Mouse (Mus musculus) T-helper 1 cell (primary cell): ENCODE measurements at regions not wholly inside any gene's neighbourhood (a gene's known extent, or its start where the extent isn't known, plus 50 kb on each side); places are given as distances from the start of the nearest gene placed in this dataset.

Experiments used
- in situ Hi-C: fragments of 300-600 bp; cut with MboI, MseI; formaldehyde crosslinking; loops from one replicate; pipeline ENCODE4 v1.15.1; 2025; ENCODE audit warnings: high pct_unique_total_duplicates

DNA sequence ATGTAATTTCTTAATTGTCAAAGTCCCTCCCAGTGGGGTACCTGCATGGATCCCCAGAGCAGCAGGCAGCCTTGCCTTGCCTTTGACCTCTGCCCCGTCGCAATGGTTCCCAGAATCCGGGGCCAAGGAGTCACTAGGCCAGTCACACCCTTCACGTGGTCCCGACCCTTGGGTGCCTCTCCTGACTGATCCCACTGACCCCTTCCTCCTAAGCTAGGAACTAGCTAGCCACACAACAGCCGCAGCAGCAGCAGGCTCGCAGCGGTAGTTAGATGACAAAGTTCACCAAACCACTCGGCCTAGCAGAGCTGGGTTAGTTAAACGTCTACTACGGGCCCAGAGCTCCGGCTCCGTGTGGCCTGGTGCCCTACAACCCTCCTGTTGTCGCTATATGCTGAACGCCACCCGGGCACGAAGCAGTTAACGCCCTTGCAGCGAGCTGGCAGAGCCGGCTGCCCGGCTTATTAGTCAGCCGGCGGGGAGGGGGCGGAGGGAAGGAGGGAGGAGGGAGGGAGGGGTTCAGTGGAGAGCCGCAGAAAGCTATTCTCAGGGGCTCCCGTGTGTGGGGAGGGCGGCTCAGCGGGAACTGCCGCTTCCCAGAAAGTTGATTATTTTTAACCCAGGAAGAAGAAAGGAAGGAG, 84.6 kb downstream of the 1700001O22Rik start:
- in situ Hi-C loops, result no loop called here

DNA sequence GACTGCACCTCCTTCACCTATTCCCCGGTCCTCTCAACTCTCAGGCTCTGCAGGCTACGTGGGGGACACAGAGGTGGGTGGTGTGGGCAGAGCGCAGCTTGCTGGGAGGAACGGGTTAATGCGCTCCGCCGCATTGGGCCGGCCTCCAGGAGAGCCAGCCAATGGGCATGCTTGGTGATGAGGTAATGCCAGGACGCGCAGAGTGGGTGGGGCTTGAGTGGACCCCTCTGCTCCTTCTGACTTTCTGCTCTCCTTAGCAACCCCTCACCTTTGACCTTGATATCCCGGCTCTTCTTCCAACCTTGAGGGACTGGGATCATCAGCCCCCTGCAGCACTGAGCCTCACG, 85.2 kb downstream of the 1700001O22Rik start:
- in situ Hi-C loops, result no loop called here

DNA sequence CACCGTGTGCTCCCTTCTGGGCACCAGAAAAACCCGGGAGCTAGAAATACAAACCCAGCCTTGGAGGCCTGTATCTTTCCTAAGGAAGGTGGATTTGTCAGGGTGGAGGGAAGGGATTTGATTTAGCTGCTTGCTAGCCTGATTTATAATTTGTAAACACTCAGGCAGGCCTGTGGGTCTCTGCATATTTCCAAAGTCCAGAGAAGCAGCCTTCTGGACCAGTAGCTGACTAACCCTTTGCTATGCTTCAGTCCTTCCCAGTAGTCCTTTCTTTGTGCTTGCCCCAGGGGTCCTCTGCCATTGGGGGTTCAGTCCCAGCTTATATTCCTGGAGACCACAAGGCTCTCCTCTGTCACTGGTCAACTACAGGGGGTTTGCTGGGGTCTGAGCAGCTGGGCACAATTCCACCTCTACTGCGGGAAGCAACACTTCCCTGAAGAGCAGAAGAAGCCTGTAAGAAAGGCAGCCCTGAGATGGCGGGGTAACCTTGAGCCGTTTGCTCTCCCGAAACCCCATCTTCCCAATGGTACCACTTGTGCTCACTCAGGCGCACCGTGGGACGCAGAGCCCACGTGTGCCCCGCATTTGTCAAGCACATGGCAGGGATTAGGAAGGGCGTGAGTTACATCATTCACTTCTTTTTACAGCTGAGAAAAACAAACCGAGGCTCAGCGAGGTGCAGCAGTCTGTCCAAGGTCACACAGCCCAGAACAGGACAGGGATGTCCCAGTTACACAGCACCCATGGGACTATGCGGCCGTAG, 85.7 kb downstream of the 1700001O22Rik start:
- in situ Hi-C loops, result no loop called here

DNA sequence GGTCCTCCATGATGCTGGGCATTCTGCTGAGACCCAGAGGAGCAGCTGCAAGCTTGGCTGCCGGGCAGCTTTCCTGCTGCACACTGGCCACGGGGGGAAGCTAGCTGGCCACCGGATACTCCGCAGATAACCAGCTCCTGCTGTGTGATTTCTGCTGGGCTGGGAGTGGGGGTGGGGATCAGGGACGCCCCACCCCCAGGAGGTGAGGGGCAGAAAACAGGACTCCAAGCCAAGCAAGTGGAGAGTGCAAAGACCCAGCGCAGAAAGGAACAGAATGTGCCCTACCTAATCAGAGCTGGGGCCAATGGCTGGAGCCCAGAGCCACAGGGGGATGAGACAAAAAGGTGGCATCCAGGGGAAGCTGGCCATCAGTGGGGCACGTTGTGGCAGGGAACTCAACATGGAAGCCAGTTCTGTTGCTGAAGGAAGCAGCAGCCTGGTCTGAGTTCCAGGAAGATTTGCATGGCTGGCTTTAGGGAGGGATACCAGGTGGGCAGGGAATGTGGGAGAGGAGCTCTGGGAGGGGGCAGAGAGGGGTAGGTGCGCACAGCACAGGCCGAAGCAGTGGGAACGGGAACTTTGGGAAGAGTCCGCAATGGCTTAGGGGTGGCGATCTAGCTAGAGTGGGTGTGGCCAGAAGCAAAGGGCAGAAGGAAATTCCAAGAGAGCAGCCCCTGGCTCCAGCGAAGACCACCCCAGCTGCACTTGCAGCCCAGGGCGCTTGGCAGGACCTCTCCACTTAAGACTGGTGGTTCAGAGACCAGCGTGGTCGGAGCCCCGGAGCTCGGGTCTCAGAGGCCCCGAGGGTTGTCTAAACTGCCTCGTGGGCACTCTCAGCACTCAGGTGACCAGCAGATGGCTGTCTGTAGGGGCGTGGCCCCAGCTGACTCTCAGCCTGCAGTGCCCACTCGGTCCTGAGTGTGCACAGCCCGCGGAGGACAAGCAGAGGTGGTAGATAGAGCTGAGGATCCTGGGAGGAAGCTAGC, 86.6 kb downstream of the 1700001O22Rik start:
- in situ Hi-C loops, result no loop called here

- in situ Hi-C loops, result no loop called here
Observed at GRCm38 (mm10) chr2:30715720-30716310, 87.6 kb downstream of the 1700001O22Rik start.

DNA sequence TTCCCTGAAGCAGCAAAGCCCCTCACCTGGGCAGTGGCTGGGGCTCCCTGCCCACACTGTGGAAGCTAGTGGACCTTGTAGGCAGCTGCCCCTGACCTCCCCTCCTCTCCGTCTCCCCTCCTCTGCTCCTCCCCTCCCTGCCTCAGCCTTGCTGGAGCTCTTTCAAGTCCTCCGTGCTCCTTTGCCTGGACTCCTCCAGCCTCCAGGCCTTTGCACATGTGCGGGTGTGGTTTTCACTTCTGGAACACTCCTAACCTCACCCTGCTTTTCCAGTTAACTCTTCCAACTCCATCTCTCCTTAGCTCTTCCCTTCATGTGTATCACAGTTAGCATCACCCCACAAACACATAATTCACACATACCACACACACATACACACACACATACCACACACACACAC, 89.9 kb downstream of the 1700001O22Rik start:
- in situ Hi-C loops, result no loop called here

DNA sequence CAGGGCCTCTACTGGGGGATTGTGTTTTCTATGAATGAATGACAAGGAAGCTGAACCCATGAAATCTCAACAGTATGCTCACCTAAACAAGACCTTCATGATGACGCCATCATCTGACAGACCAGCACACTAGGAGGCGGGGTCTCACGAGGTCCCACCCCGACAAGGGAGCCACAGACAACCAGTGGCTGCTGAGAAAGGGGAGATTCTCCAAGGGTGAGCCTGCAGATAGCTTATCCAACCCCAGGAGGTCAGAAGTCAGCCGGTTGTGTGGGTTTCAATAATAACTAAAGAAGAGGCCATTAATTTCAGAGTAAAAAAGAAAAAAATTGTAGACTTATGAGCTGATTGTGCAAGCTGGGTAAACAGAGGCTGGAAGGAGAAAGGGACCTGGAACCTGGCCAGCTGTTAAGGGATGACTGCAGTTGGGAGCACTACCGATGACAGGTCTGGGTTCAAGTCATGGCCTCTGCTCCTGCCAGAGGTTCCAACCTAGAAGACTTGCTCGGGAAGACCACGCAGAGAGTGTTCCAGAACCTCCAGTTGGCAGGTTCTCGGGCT, 90.5 kb downstream of the 1700001O22Rik start:
- in situ Hi-C loops, result no loop called here

GRCm38 (mm10) chr2:30711853-30712498, 91.5 kb downstream of the 1700001O22Rik start:
- in situ Hi-C loops, result no loop called here

DNA sequence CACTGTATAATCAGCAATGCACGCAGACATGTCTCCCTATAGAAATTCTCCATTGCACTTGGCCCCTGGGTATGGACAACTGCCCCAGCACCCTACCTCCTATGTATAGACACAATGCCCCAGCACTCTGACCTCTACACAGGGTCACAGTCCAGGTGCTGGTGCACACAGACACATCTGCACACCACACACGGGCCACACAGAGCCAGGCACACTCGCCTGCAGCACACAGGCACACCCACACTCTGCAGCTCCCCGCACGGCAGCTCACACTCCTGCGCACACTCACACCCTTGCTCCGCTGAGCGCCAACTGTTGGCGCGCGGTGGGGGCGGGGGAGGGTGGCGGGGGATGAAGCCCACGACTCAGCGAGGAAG, 92.0 kb downstream of the 1700001O22Rik start:
- in situ Hi-C loops, result no loop called here

GRCm38 (mm10) chr2:30710895-30711294, 92.6 kb downstream of the 1700001O22Rik start:
- in situ Hi-C loops, result no loop called here

DNA sequence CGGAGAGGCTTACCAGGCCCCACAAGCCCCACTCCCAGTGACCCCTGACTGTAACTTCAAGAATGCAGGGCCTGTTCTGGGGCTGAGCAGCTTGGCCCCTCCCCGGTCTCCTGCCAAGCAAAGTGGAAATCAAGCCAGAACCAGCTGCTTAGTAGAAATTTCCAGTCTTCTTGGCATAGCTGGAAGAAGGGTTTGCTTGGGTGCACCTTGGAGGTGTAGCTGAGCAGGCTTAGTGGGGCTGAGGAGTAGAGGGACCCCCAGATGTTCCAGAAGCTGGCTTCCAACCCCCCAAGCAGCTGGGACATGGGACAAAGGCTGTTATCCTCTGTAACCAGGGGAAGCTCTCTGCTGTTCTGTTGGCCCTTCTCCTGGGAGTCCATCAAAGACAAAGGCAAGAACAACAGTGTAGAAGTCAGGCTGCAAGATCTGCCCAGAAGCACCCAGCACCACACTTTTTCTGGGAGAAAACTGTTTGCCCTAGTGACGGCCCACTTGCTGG, 94.0 kb downstream of the 1700001O22Rik start:
- in situ Hi-C loops, result no loop called here

DNA sequence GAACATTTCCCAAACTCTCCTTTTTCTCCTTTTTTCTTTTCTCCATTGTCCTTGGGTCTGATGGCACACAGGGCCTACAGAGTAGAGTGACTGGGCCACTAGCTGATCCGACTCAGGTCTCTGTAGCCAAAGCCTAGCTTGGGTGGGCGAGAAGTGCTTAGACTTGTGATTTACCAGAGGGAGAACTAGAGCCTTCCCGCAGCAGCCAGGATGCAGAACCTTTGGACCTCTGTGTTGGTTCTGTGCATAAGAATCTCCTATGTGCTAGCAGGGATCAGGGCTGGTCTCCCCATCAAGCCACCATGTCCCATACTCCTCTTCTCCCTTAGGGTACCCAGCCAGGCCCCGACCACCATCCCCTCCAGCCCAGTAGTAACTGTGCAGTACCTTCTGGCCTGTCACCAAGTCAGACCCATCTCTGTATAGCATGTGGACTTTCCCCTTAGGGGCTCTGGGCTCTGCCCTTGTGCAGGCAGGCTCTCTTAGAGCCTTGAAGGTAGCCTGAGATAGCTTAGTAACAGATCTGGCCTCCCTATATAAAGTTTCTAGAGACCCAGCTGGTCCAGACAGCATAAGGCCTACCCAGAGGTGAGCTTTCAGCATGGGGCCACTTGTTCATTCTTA, 94.6 kb downstream of the 1700001O22Rik start:
- in situ Hi-C loops, result no loop called here

DNA sequence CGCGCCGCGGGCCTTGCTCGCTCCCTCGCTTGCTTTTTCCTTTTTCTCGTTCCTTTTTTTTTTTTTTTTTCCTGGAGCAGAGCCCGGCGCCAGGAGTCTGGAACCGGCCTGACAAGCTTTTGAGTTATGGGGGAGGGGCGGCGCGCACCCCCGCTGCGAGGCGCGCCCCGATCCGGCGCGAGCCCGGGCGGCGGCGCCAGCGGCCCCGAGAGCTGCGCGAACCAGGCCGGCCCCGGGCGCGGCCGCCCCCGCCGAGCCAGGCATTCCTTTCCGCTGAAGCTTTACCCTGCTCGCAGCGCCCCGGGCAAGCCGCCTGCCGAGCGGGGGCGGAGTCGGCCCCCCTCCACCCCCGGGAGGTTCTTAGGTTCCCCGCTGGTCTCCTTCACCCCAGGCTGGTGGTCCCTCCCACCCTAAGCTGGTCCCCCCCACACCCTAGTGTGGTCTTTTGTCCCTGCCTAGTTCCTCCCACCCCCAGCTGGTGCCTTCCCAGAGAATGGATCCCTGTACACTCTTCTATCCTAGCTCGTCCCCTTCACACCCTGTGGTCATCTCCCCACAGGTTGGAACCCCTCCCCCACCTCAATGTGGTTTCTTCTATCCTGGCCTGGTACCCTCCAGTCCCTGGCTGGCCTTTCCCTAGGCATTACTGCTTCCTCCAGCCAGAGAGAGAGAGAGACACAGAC, 95.3 kb downstream of the 1700001O22Rik start:
- in situ Hi-C loops, result no loop called here

GRCm38 (mm10) chr2:30707099-30708000, 96.1 kb downstream of the 1700001O22Rik start:
- in situ Hi-C loops, result no loop called here

DNA sequence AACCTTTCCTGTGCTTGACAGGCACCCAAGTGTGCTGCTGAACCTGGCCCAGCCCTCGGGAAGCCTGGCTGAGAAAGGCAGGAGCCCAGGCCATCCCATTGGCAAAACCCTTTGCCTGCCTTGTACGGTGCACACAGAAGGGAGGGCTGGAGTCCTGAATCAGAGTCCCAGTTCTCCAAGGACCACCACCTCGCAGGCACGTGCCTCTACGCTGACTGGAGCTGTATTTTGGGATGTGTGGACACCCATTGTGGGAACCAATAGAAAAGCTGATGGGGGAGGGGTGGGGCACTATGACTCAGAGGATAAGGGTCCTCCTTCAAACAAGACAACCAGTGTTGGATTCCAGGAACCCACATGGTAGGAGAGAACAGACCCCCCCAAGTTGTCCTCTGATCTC, 97.4 kb downstream of the 1700001O22Rik start:
- in situ Hi-C loops, result no loop called here

DNA sequence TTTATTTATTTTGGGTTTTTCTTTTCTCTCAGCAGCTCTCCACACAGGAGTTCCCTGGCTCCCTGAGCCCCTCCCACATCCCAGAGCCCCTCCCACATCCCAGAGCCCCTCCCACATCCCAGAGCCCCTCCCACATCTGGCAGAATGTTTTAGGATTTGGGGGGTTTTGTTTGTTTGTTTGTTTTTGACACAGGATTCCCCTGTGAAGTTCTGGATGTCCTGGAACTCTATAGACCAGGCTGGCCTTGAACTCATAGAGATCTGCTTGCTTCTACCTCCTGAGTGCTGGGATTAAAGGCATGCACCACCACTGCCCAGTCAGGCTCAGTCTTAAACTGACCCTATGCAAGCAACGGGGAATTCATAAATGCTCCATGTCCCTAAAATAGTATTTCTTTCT, 100.2 kb downstream of the 1700001O22Rik start:
- in situ Hi-C loops, result no loop called here

GRCm38 (mm10) chr2:30702711-30703110, 100.8 kb downstream of the 1700001O22Rik start:
- in situ Hi-C loops, result no loop called here

DNA sequence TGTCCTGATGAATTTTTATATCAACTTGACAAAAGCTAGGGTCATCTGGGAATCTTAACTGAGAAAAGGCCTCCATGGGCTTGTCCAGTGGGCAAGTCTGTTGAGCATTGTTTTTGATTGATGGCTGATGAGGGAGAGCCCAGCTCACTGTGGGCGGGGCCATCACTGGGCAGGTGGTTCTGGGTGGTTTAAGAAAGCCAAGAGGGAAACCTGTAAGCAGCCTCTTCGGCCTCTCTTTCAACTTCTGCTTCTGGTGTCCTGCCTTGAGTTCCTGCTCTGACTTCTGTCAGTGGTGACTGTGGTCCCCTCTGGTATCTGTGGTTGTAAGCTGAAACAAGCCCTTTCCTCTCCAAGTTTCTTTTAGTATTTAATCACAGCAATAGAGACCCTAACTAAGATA, 102.6 kb downstream of the 1700001O22Rik start:
- in situ Hi-C loops, result no loop called here

DNA sequence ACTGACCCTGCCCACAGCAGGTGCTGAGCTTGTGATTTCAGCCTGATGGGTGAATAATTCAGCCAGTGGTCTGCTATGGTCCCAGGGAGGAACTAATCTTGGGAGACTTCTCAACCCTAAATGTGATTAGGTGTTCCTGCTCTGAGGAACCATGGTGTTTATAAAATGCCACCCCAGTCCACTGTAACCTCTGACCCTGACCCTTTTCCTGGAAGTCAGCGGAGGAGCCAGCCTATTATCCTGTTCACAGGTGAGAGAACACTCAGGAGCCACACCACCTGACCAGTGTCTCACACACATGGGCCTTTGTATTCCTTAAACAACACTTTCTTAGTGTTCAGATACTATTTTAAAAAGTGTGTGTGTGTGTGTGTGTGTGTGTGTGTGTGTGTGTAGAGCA, 103.0 kb downstream of the 1700001O22Rik start:
- in situ Hi-C loops, result no loop called here
